Mouse (Mus musculus) embryonic facial prominence, embryonic 15.5 days (tissue): ENCODE data around the gene Mmp17. TPM values are rescaled to one million over a fixed set of nuclear protein-coding genes. Genes with fewer than 3 reads are reported as not detected.
A peak's percentile ranks its signal among the peaks of the same experiment; 100 is the strongest.

Experiments
- ATAC-seq: fragments of 200-750 bp; cut with Nextera tagmentation; 2 replicates; pipeline ENCODE4 v1.8.0; 2017; ENCODE audit warnings: low read depth, moderate TSS enrichment; ENCODE audit not compliant: insufficient number of reproducible peaks, low FRiP score, low TSS enrichment
- H3K27ac ChIP-seq: fragments of 300-500 bp; sonication (generic); replicated peaks from 2 replicates; pipeline ENCODE4 v1.5.1; 2015; ENCODE audit warnings: mild to moderate bottlenecking, inconsistent platforms
- H3K27me3 ChIP-seq: fragments of 300-500 bp; sonication (generic); 2 replicates; pipeline ENCODE4 v1.6.1; 2015; ENCODE audit warnings: inconsistent platforms
- H3K36me3 ChIP-seq: fragments of 300-500 bp; sonication (generic); 2 replicates; pipeline ENCODE4 v1.6.1; 2015; ENCODE audit warnings: mild to moderate bottlenecking, inconsistent platforms
- H3K4me1 ChIP-seq: fragments of 300-500 bp; sonication (generic); 2 replicates; pipeline ENCODE4 v1.6.1; 2015; ENCODE audit warnings: inconsistent platforms
- H3K4me2 ChIP-seq: fragments of 300-500 bp; sonication (generic); replicated peaks from 2 replicates; pipeline ENCODE4 v1.6.1; 2015; ENCODE audit warnings: mild to moderate bottlenecking, inconsistent platforms
- H3K4me3 ChIP-seq: fragments of 300-500 bp; sonication (generic); replicated peaks from 2 replicates; pipeline ENCODE4 v1.5.1; 2015; ENCODE audit warnings: mild to moderate bottlenecking, inconsistent platforms
- H3K9ac ChIP-seq: fragments of 300-500 bp; sonication (generic); 2 replicates; pipeline ENCODE4 v1.6.1; 2015; ENCODE audit warnings: inconsistent platforms
- H3K9me3 ChIP-seq: fragments of 300-500 bp; sonication (generic); replicated peaks from 2 replicates; pipeline ENCODE4 v1.6.1; 2016; ENCODE audit warnings: inconsistent platforms
- WGBS: fragments of 180-500 bp; shearing (Covaris S2); methylation state at CpG from one replicate; pipeline ENCODE4 v1.1.7; 2015; 5-methylcytosine and 5-hydroxymethylcytosine counted together
- polyA plus RNA-seq: library from polyadenylated mRNA; unstranded; fragments of >200 nt; fragmentation: Nextera tagmentation; extraction: Ambion mirVana; gene quantifications from 2 replicates; pipeline ENCODE4 v1.2.1, GENCODE M21; 2015

The Mmp17 gene
- polyA plus RNA-seq, 1 experiment from 2014 or later, result 4.3 TPM

GRCm38 (mm10) chr5:129559283-129559682, 24.7 kb upstream of the Mmp17 start:
- no peaks in the 10 kb centered on the region for H3K27me3 ChIP-seq
- no peak overlapping the region for H3K4me2 ChIP-seq
- no peak overlapping the region for H3K4me3 ChIP-seq
- WGBS, result 74% methylated on average over 11 of the region's 11 CpGs
- no peak for ATAC-seq
- H3K4me1 ChIP-seq, result no peaks in the 10 kb centered on the region
- H3K9ac ChIP-seq, result no peak overlapping the region
- H3K36me3 ChIP-seq, result peaks cover 94% of the 10 kb centered on the region
- no peaks in the 10 kb centered on the region for H3K9me3 ChIP-seq
- H3K27ac ChIP-seq, result no peak overlapping the region

DNA sequence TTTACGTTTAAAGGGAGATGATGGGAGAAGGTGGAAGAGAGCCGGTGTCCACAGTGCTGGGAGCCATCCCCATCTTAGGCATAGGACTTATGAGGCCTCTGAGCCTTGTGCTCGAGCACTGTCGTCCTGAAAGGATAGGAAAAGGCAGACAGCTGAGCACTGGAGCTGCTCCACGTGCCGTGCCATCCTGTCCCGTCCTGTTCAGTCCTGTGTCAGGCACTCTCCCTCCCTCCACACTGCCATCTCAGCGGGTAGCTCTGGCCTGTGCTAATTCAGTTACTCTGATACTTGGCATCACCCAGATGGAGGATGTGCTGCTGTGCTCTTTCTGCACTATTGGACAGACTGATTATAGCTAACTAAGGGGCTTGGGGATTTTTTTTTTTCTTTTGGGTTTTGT, 21.6 kb upstream of the Mmp17 start:
- ATAC-seq, result no peak
- no peak overlapping the region for H3K4me3 ChIP-seq
- H3K4me2 ChIP-seq, result no peak overlapping the region
- no peaks in the 10 kb centered on the region for H3K4me1 ChIP-seq
- no peak overlapping the region for H3K27ac ChIP-seq
- no peak overlapping the region for H3K9ac ChIP-seq
- H3K27me3 ChIP-seq, result no peaks in the 10 kb centered on the region
- H3K36me3 ChIP-seq, result peaks cover 93% of the 10 kb centered on the region
- 90% methylated on average over 8 of the region's 8 CpGs for WGBS
- H3K9me3 ChIP-seq, result no peaks in the 10 kb centered on the region

DNA sequence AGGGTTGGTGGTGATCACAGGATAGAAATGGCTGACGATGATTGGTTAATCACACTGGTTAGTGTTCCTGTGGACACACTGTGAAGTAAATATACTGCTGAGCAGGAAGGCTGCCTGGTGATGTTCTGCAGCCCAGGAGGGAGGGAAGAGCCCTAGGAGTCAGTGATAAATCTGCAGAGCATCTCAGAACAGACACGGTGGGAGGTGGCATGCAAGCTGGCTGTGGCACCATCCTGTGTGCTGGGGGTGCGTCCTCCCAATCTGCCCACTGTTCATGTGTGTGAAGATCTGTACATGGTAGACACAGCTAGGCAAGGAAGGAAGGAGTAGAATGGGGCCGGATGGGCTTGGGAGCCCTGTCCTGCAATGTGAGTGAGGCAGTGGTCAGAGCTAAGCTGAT, 15.4 kb upstream of the Mmp17 start:
- Histone ChIP-seq H3K36me3 (peaks cover 91% of the 10 kb centered on the region), H3K4me3 (no peak overlapping the region), H3K27me3 (no peaks in the 10 kb centered on the region), H3K9ac (no peak overlapping the region), H3K4me1 (no peaks in the 10 kb centered on the region), H3K27ac (no peak overlapping the region), H3K9me3 (no peaks in the 10 kb centered on the region), H3K4me2 (no peak overlapping the region)
- ATAC-seq, result no peak
- WGBS, result 93% methylated on average over 4 of the region's 4 CpGs

DNA sequence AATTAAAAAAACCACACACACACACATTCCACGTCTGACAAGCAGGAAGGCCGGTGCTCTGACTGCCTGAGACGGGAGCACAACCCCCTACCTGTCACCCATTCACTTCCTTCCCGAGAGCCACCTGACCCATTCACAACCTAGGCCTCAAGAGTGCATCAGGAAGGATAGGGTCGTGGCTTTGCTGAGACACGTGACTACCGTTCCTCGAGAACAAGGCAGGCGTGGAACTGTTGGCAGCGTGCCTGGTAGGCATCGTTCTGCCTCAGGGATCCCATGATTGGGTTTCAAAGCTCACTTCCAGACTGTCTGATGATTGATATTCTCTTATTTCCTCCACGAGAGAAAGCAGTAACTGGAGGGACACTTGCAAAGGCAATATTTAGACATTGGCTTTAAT, 5.8 kb upstream of the Mmp17 start:
- 36% methylated on average over 12 of the region's 12 CpGs for WGBS
- Histone ChIP-seq H3K36me3 (peaks cover under 1% of the 10 kb centered on the region; the same call in 1 of the 2 replicates), H3K4me1 (peaks cover 2% of the 10 kb centered on the region), H3K4me2 (no peak overlapping the region), H3K9ac (no peak overlapping the region), H3K27me3 (peaks cover 21% of the 10 kb centered on the region), H3K27ac (no peak overlapping the region), H3K4me3 (no peak overlapping the region), H3K9me3 (no peaks in the 10 kb centered on the region)
- no peak for ATAC-seq

DNA sequence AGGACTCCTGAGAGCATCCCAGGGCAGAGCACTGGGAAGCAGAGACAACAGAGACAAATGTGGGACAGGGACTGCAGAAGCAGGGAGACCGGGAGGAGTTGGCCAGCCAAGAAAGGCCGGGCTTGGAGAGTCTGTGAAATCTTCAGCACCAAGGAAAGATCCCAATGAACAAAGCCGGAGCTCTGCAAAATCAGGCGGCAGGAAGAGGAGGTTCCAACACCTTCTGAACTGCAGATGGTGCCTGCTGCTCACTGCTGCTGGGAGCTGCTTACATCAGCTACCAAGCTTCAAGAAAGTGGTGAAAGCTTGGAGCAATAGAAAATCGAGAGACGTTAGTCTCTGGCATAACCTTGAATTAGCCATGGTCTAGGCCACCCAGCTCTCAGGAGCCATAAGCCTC, 3.9 kb upstream of the Mmp17 start:
- WGBS, result 18% methylated on average over 6 of the region's 6 CpGs
- Histone ChIP-seq H3K4me3 (no peak overlapping the region), H3K36me3 (no peaks in the 10 kb centered on the region), H3K9ac (no peak overlapping the region), H3K9me3 (no peaks in the 10 kb centered on the region), H3K4me2 (no peak overlapping the region), H3K27me3 (peaks cover 35% of the 10 kb centered on the region), H3K27ac (no peak overlapping the region), H3K4me1 (peaks cover 17% of the 10 kb centered on the region)
- ATAC-seq, result no peak

DNA sequence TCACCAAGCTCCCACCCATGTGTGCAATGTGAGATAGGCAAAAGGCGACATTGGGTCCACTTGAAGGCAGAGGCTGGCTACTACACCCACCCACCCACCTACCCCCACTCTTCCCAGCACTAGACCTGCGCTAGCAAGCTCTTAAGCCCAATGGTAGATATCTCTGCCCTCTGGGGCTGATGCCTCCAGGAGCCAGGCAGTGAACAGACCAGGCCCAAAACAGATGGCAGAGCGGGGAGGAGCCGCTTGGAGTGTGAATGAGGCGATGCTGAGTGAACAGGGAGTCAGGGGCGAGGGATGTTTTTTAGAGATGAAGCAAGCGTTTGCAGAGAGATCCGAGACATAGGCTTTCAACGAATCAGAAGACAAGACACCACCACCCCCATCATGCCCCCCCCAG, 3.4 kb upstream of the Mmp17 start:
- no peak overlapping the region for H3K4me3 ChIP-seq
- no peak overlapping the region for H3K9ac ChIP-seq
- peaks cover 40% of the 10 kb centered on the region for H3K27me3 ChIP-seq
- no peak overlapping the region for H3K27ac ChIP-seq
- H3K4me1 ChIP-seq, result peaks cover 23% of the 10 kb centered on the region
- no peaks in the 10 kb centered on the region for H3K36me3 ChIP-seq
- no peak overlapping the region for H3K4me2 ChIP-seq
- 72% methylated on average over 9 of the region's 9 CpGs for WGBS
- H3K9me3 ChIP-seq, result no peaks in the 10 kb centered on the region
- no peak for ATAC-seq

DNA sequence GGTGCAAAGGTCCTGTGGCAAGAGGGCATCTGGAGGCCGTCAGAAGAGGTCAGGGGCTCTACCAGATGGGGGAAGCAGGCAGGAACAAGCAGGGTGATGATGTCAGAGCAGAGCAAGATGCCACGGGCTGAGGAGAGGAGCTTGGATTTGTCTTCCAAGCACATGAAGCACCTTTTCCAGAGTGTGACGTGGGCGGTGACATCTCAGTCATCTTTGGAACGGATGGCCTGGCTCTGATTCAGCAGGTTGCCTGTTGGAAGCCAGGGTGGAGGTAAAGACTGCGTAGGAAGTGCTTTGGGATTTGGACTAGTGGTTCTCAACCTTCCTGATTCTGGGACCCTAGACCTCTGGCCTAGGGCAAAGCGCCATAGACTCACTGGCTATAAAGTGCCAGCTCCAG, 3.0 kb upstream of the Mmp17 start:
- 67% methylated on average over 7 of the region's 7 CpGs for WGBS
- ATAC-seq, result no peak
- peaks cover 44% of the 10 kb centered on the region for H3K27me3 ChIP-seq

DNA sequence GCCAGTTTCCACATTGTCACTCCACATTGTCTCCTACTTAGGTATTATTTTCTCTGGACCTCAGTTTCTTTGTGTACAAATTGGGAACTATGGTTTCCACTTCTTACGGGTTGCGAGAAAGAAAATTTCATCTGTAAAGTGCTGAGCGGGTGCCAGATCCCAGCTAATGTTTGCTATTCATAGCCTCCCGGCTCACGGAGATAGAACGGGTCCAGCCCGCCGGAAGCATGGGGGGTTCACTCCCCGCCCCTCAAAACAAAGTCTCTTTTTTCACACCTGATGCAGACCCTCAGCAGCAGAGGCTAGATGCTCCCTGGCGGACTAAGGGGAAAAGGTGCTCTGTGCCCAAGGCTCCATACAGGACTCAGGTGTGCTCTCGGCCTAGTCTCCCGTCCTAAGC, 638 bp upstream of the Mmp17 start:
- Histone ChIP-seq H3K4me2 (peak overlapping the region; percentile 100), H3K4me1 (peaks cover 33% of the 10 kb centered on the region), H3K36me3 (no peaks in the 10 kb centered on the region), H3K9ac (0 out of 2 replicates have a peak overlapping the region, but pooled peaks have one; percentile 21), H3K27me3 (peaks cover 55% of the 10 kb centered on the region), H3K4me3 (peak overlapping the region; percentile 77), H3K9me3 (no peaks in the 10 kb centered on the region), H3K27ac (no peak overlapping the region)
- ATAC-seq, result peak; percentile 2; the same call in 1 of the 2 replicates
- 2% methylated on average over 12 of the region's 12 CpGs for WGBS

More for the DNA sequence above, 3.0 kb upstream of the Mmp17 start:
- peaks cover 27% of the 10 kb centered on the region for H3K4me1 ChIP-seq
- no peak overlapping the region for H3K4me3 ChIP-seq
- H3K4me2 ChIP-seq, result no peak overlapping the region
- no peaks in the 10 kb centered on the region for H3K9me3 ChIP-seq
- H3K9ac ChIP-seq, result no peak overlapping the region
- no peak overlapping the region for H3K27ac ChIP-seq
- H3K36me3 ChIP-seq, result no peaks in the 10 kb centered on the region

DNA sequence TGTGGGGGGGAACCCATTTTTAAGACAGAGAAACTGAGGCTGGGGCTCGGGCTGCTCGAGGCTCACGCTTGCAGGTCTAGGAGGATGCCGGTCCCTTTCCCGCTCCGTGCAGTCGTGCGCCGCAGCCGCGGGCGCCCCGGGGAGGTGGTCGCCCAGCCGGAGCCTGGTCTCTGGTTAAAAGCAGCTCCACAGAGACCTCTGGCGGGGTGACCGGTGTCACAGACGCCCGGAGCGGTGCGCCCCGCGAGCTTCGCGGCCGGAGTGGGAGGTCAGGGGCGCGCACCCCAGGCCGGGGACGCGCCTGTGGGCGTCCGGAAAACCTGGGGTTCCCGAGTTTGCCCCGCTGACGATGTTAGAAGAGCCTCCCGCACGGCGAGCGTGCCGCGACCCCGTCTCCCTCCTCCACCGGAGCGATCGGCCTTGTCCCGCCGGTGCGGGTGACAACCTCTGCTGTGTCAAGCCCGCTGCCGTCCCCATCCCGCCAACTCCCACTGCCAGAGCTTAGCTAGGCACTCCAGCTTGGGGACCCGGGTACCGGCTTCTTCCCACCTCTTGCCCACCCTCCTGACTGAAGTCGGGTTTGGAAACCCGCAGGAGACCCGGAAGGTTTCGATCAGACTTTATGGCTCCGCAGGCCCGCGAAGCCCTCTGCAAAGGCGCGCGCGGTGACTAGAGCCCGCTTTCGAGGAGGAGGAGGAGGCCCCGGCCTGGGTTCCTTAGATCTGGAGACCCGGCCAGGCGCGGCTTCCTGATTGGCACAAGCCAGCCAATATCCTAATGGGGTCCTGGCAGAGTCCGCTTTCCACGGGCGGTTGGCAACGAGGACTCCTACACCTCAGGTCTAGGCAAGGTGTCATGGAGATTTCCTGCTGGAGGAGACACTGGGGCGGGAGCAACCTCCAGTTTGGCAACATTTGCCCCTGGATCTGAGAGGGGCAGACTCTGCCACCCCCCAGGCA, 893 bp downstream of the Mmp17 start:
- H3K4me1 ChIP-seq, result peaks cover 33% of the 10 kb centered on the region
- peak overlapping the region; percentile 77 for H3K4me3 ChIP-seq
- under 1% methylated on average over 75 of the region's 76 CpGs for WGBS
- no peak overlapping the region for H3K27ac ChIP-seq
- peak overlapping the region; percentile 21 for H3K9ac ChIP-seq
- no peak for ATAC-seq
- peak overlapping the region; percentile 100 for H3K4me2 ChIP-seq
- no peaks in the 10 kb centered on the region for H3K36me3 ChIP-seq
- no peaks in the 10 kb centered on the region for H3K9me3 ChIP-seq
- H3K27me3 ChIP-seq, result peaks cover 55% of the 10 kb centered on the region

DNA sequence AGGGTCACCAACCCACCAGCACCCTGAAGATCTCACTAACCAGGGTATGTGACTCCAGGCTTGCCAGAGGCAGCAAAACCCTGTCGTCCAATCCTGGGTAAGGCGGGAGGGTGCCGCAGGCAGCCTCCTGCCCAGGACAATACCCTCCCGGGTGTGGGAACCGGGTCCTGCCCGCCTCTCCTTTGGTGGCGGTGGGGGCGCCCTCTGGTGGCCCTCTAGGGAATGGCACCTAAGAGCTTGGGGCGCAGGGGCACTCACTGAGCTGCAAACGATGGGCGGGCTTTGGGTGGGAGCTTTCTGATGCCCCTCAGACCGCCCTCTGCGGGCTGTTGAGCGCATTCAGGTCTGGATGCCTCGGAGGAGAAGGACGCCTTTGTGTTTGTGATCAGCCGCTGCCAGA, 2.0 kb downstream of the Mmp17 start:
- Histone ChIP-seq H3K4me3 (peak overlapping the region; percentile 77), H3K27ac (no peak overlapping the region), H3K4me1 (peaks cover 33% of the 10 kb centered on the region), H3K9me3 (no peaks in the 10 kb centered on the region), H3K4me2 (peak overlapping the region; percentile 100), H3K36me3 (no peaks in the 10 kb centered on the region), H3K27me3 (peaks cover 55% of the 10 kb centered on the region), H3K9ac (0 out of 2 replicates have a peak overlapping the region, but pooled peaks have one; percentile 28)
- ATAC-seq, result peak; percentile 40; the same call in 1 of the 2 replicates
- under 1% methylated on average over 17 of the region's 17 CpGs for WGBS

GRCm38 (mm10) chr5:129586471-129586870, 2.5 kb downstream of the Mmp17 start:
- Histone ChIP-seq H3K4me2 (peak overlapping the region; percentile 100), H3K4me1 (peaks cover 33% of the 10 kb centered on the region), H3K27ac (no peak overlapping the region), H3K27me3 (peaks cover 50% of the 10 kb centered on the region), H3K9ac (0 out of 2 replicates have a peak overlapping the region, but pooled peaks have one; percentile 28), H3K9me3 (no peaks in the 10 kb centered on the region), H3K4me3 (peak overlapping the region; percentile 77), H3K36me3 (no peaks in the 10 kb centered on the region)
- WGBS, result 46% methylated on average over 13 of the region's 13 CpGs
- ATAC-seq, result no peak
